Mouse (Mus musculus) cerebellum, adult 9-11 months (tissue): ENCODE measurements around the gene Asic3.

ENCODE experiments used
- DNase-seq: peaks from one replicate; pipeline ENCODE4 v3.0.0; 2022

The Asic3 gene

DNA sequence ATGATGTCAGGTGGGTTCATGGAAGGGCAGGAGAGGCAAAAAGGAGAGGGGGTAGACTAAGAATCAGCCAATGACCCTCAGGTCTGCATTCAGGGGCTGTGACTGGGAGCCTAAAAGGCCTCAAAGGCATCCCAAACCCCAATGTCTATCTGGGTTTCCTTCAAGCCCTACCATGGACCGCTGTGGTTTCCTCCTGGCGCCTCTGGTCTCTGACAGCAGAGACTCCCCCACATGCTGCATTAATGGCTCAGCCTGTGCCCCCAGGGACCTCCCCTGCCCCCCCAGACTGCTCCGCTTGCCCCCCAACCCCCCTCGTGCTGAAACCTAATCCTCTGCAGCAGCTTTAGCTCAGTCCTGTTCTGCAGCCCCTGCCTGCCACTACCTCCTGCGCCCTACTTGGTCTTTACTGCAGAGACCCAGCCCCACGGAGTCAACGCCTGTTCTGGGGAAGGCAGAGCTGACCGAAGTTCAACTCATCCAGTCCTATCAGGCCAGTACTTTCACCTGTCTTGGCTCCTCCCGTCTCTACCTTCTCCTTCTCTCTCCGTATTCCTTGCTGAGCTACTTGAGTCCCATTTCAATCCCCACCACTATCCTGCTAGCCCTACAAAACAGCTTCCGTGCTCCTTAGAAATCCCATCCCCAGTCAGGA is at the start of gene Asic3:
Gene Asic3, plus strand, starts transcription at position 351 of the 652 bp plus-strand sequence.
- DNase-seq = no peak

DNA sequence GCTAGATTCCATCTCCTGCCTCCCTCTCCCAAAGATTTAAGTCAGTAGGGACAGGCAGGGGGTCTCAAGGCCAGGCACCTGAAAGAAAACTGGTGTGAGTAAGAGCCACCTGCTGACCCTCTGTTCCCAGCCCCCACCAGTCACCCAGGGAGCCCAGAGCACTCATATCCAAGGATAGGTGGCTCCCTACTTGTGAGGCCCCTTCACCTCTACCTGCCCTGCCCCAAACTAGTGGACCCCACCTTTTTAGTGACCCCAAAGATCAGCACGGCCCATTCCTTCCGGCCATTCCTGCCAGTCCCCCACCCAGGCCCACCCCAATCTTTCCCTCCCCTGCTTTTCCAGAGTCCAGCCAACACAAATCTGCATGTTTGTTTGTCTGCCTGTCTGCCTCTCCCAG is 49.7 kb upstream of the Asic3 start:
- no peak for DNase-seq

DNA sequence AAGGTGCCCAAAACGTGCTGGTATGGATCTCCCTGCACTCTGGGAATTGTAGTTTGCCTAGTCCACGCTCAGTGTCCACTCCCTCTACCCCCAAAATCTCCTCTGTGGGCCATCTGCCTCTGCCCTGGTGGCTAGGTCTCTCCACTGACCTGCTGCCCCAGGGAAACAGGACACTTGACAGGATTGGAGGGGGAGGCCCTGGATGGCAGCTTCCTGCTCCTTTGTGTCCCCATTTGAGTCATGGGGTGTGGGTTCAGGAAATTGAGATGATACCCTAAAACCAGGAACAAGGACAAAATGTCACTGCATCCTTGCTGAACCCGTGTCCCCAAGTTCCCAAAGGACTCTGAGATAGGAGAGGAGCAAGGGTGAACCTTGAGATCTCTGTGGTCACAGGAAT is 49.1 kb upstream of the Asic3 start:
- DNase-seq = no peak

DNA sequence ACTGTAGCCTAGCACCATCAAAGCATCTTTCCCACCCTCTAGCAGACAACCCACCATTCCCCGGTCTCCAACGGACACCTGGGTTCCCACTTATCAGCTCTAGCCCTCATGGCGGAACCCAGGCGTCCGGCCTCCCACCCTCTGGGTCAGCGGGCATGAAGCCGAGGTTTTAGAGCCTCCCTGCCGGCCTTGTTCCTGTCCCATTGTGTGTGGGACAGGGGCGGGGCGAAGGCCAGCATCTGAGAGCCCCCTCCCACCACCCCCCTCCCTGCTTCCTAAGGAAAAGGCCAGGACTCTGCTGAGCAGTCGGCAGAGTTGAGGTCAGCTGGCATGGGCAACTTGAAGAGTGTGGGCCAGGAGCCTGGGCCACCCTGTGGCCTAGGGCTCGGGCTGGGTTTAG is 48.7 kb upstream of the Asic3 start, which contains the start of gene Nos3:
Gene Nos3, plus strand, starts transcription at position 303 of the 400 bp plus-strand sequence.
- no peak for DNase-seq

DNA sequence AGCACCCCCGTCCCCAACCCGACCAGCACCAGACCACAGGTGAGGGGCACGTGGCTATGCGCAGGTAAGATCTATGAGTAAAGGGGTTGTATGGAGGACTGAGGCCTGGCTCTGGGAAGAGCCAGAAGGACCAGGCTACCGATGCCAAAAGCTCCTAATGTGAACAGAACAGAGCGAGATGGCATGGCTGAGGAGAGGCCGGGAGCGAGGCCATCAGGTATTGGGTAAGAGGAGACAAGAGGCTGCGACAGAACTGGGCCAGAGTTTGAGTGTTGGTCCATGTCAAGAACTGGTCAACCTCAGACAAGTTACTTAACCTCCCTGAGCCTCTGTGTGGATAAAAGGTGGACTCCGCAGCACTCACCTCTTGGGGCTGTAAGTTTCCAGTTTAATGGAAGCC is 48.2 kb upstream of the Asic3 start:
- DNase-seq = no peak

DNA sequence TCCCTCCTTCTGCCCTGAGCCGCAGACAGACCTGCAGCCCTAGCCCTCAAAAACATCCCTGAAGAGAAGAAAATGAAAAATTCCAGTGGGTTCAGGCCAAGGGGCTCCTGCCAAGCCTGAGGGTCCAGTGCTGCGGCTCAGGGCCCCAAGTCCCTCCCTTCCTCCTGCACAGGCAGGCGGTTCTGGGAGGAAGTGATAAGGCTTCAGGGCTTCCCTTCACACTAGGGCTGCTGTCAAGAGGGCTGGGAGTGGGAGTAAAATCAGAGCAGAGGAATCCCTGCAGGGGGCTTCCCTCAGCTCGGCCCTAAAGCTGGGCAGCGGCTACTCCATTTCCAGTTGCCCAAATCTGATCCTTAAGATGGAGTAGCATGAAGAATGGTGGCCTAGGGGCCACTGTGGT is 47.7 kb upstream of the Asic3 start:
- DNase-seq = no peak

DNA sequence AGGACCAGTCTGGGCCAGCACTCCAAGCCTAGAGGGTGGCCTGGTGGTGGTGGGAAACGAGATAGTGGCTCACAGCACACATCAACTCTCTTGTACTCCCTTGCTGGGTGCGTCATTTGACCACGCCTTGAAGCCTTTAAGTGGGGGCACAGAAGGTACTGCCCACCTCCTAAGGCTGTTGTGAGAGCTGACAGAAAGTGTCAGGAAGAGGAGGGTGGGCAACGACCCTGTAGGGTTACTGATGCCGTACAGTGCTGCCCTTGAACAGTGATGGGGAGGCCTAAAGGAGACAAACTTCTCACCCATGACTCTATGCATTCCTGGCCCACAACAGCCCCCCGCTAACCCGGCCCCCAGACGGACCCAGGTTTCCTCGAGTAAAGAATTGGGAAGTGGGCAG is 46.8 kb upstream of the Asic3 start:
- DNase-seq = no peak

DNA sequence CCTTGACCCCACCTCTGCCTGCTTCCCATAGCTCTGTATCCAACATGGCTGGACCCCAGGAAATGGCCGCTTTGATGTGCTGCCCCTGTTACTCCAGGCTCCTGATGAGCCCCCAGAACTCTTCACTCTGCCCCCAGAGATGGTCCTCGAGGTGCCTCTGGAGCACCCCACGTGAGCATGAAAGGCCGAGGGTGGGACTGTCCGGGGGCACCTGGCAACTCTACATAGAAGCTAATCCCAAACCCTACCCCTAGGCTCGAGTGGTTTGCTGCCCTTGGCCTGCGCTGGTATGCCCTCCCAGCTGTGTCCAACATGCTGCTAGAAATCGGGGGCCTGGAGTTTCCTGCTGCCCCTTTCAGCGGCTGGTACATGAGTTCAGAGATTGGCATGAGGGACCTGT is 43.4 kb upstream of the Asic3 start:
- no peak for DNase-seq

DNA sequence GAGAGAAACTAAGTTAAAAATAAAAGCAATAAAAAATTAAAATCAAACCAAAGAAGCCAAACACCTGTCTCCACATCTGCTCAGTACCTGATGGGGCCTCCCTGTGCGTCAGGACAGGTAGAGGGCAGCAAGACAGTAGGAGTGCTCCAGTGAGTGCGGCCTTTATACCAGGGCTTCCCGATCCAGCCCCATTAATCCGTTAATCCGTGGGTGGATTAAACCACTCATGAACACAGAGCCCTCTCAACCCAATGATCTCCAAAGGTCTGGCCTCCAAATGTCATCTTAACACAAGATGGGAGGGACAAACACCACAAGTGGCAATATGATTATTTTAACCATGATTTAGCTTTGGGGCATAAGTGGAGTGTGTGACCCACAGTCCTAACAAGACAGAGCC is 39.4 kb upstream of the Asic3 start:
- DNase-seq = no peak

DNA sequence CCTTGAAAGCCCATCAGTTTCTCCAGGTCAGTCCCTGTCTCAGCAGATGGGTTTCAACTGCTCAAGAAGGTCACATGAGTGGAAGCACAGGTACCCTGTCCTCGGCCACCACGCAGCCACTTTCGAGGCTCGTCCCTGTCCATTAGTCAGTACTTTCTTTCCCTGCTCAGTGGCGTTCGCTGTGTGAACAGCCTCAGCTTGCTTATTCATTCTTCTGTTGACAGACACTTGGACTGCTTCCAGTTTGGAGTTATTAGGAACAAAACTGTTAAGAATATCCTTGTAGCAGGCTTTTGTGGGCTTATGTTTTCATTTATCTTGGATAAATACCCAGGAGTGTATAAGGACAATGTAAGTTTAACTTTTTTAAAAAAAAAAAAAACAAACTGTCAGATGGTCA is 39.0 kb upstream of the Asic3 start:
- no peak for DNase-seq

DNA sequence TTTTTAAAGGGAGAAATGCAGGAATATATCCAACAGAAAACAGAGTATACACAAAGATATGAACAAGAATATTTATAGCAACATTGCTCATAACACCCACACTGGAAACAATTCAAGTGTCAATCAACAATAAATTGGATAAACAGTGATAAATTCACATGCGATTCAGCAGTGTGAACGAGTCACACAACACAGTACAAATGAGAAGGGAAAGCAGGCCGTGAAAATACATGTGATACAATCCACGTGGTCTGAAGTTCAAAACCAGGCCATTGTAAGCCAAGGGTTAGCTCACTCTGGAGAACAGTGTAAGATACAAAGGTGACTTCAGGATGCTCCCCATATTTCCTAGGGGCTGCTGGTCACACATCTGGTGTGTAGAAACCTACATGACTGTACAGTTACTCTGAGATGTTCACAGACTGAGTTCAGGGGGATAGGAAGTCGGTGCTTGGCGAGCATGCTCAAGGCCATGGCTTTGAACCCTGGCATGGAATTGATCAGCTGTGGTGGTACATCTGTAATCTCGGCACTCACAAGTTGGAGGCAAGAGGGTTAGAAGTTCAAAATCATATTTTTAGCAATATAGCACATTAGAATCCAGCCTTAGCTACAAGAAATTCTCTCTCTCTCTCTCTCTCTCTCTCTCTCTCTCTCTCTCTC is 38.4 kb upstream of the Asic3 start:
- DNase-seq = no peak

DNA sequence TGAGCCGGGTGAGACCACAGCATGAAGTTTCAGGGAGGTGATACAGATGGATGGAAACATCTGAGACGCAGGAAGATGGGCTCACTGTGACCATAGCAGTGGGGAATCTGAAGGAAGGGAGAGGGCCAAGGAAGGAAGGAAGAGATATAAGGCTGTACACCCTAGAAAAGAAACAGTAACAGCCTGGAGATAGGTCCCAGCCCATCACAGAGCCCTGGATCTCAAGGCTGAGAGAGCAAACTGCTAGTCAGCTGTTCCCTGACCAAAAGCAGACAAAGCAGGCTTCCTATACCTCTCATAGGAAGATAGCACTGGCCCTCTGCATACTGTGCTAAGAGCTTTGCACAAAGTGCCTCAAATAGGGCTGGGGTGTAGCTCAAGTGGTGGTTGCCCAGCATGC is 34.5 kb upstream of the Asic3 start:
- DNase-seq = no peak

DNA sequence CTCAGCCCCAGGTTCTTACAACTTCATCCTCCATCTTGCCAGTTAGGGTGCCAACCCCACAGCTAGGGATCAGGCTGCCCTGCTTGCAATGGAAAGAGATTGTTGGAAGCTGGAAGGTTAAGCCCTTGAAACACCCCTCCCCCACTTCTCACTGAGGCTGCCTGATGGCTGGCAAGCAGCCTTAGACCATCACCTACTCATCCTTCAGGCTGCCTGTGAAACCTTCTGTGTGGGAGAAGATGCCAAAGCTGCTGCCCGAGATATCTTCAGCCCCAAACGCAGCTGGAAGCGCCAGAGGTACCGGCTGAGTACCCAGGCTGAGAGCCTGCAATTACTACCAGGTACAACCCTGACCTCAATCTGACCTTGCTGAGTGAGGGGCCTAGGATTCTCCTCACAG is 33.7 kb upstream of the Asic3 start:
- DNase-seq = no peak

DNA sequence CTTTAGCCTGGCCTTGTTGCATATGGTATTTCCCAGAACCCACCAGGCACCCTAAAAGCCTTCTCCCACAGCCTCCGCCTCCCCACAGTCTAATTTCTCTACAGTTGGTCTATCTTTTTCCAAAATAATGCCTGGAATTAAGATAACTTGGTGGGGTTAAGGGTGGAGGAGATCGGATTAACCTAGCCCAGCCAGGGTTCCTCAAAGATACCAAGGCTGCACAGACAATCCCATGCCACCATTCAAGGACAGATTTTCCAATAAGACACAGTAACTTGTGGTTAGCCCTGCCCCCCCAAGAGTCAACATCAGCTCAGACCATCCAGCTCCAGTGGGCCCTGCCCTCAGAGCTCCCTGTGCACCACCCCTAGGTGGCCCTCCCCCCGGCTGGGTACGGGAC is 32.7 kb upstream of the Asic3 start:
- no peak for DNase-seq

DNA sequence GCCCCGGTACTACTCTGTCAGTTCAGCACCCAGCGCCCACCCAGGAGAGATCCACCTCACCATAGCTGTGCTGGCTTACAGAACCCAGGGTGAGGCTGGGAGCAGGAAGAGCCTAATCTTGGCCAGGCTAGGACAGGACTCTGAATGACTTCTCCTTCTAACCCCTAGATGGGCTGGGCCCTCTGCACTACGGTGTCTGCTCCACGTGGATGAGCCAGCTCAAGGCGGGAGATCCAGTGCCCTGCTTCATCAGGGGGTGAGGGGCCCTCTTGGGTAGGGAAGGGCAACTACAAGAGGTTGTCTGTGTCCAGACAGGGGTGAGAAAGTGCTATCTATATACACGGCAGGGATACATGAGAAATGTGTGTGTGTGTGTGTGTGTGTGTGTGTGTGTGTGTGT is 31.7 kb upstream of the Asic3 start:
- DNase-seq = no peak

DNA sequence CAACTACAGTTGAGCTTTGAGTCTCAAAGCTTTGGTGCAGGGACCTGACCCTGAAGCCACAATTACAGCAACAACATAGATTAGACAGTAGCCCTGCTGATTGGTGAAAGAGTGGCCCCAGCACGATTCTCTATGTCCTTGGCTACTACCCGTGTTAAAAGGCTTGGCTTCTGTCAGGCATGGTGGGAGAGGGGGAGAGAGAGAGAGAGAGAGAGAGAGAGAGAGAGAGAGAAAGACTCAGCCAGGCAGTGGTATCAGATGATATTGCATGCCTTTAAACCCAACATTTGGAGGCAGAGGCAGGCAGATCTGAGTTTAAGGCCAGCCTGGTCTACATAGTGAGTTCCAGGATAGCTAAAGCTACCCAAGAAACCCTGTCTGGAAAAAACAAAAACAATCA is 31.2 kb upstream of the Asic3 start:
- no peak for DNase-seq

DNA sequence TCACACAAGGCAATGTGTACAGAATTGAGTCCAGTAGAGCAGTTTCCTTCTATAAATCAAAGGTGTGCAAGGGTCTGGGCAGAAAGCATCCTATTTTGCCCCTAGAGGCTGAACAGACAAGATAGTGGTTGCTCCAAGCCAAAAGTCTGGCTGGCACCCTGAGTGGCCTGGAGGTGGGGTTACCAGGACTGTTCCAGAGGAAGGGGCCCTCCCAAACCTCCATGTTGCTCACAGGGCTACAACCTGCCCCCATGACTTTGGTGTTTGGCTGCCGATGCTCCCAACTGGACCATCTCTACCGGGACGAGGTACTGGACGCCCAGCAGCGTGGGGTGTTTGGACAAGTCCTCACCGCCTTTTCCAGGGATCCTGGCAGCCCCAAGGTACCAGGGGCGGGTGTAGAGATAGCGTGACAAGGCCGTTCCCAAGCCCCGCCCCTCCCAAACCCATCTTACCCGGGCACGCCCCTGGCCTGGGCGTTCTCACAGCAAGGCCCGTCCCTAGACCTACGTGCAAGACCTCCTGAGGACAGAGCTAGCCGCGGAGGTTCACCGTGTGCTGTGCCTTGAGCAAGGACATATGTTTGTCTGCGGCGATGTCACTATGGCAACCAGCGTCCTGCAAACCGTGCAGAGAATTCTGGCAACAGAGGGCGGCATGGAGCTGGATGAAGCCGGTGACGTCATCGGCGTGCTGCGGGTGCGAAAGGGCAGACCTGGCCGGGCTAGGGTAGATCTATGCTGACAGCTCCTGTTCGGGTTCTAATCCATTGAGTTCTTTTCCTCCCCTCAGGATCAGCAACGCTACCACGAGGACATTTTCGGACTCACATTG is 29.9 kb upstream of the Asic3 start:
- DNase-seq = peak; percentile 97

DNA sequence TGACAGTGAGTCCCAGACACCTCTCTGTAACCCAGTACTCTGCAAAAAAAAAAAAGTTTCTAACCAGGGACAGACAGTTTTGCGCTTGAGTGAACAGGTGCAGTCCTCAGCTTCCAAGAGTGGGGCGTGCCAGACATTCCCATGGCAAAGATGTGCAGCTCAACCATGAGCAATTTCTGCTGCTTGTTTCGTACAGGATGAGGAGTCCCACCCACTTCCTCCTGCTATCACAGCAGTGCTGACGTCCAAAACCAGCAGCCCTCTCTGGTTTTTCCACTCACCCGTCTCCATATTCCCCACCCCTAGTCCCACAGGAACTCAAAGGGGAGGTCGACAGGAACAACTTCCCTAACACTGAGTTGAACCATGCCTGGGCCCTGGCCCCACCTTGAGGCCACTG is 28.8 kb upstream of the Asic3 start:
- DNase-seq = no peak

DNA sequence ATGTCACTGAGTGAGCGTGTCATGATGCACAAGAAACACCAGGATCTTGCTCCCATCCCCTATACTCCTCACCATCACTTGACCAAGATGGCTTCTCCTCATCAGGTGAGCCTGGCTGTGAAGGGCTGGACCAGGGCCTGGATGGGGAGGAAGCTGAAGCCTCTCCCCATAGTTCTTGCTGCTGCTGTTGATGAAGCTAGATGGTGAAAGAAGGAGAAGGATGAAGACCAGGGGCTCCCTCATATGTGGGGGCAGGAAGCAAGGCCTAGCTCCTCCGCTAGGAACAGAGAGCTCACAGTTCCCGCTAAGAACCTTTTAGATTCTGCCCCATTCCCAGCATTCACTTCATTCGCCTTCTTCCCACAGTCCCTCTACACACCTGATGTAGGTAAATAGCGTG is 27.8 kb upstream of the Asic3 start:
- no peak for DNase-seq

DNA sequence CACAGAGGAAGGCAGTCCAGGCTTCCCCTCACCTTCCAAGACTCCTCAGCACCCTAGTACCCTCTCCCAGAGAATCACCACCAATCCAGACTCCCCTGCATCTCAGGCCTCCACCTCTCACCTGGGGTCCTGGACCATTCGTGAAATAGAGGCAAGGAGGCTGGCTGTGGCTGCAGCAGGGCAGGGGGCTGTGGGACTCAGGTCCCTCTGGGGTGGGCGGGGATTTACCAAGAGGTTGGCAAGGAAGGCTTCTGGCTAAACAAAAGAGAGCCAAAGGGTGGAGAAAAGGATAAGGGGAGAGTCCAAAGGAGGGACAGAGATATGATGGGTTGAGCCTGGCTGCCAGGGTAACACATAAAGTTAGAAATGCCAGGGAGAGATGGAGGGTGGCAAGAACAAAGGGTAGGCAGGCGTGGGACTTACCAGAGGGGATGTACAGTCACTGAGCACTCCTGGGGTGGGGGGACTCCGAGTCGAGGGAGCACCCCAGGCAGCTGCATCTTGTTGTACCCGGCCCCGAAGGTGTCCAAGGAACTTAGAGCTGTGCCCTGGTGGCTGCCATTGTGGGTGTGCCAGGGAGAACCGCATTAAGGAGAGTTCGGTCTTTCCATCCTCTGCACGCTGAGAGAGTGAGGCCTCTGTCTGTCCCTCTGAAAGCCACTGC is 27.2 kb upstream of the Asic3 start:
- DNase-seq = no peak

DNA sequence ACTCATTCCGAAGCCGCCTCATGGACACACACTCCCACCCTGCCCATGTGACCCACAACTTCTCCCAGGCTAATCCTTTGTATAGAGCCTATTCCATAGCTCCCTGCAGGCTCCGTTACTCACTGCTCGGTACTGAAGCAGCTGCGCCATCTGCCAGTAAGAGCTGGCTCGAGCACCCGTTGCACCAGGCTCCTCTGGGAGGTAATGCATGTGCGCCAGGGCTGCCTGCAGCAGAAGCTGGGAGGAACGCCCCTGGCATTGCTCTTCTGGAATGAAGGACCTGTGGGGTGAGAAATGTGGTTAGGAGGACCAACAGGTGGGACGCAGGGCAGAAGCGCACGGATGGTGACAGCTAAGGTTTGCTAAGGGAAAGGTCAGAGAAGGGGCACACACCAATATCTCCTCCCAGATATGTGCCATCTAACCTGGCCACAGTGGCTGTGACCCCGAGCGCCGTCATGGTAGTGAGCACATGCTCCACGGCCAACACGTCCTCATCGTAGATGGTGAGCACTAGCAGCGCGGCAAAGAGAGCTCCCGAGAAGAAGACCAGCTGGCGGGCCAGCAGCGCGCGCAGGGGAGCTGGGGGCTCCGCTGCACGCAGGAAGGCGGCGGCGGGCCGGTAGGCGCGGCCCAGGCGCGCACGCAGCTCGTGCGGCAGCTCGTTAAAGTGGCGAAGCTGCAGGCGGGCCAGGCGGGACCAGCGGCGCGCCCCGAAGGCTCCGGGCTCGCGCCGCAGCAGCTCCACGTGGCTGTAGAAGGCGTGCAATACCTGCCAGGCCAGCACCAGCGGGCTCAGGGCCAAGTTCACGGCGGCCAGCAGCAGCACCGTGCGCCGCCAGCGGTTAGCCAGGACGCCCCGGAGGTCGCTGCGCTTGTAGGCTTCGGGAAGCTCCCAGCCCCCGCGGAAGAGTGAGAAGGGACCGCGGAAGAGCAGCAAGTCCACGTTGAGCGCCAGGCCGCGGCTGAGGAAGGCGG is 25.6 kb upstream of the Asic3 start:
- DNase-seq = peak; percentile 60

DNA sequence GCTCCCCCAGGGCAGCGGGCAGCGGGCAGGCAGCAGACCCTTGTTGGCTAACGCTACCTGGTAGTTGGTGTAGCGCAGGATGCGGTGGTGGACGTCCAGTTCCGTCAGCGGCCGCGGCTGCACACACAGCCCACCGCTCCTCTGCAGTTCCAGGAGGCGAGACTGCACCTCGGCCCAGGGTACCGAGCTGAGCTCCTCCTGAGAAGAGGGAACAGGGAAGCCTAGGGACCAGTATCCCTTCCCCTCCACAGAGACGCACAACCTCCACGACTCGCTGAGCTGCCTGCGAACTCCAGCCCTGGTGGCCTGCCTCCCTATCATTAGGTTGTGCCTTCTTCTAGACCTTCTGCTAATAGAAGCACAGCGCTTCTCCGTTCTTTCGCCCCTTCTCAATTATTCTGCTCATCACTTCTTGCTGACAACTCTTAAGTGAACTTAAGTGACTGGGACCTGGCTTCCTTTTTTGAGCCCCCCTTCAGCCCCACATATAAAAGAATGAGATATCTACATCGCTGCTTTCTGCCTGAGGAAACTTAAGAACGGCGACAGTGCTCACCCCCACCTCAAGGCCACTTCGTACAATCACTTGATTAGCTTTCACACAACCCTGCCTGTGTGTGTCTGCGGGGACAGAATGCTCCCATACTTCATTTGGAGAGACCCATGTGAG is 24.8 kb upstream of the Asic3 start:
- no peak for DNase-seq
